Mouse (Mus musculus) midbrain, postnatal 0 days (tissue): ENCODE measurements around the gene Tspan15. TPM values are rescaled to one million over a fixed set of nuclear protein-coding genes. Genes with fewer than 3 reads are reported as not detected.

Experiments
- ATAC-seq: fragments of 200-750 bp; cut with Nextera tagmentation; 2 replicates; pipeline ENCODE4 v1.8.0; 2017; ENCODE audit warnings: moderate number of reproducible peaks, mild to moderate bottlenecking, moderate TSS enrichment, moderate library complexity; ENCODE audit not compliant: low FRiP score
- DNase-seq: peaks from one replicate; pipeline ENCODE4 v3.0.0-alpha.2; 2015; ENCODE audit warnings: low spot score
- H3K27ac ChIP-seq: fragments of 300-500 bp; sonication (generic); 2 replicates; pipeline ENCODE4 v1.5.1; 2014; ENCODE audit warnings: low read depth, mild to moderate bottlenecking, low read length, mixed read lengths
- H3K27me3 ChIP-seq: fragments of 300-500 bp; sonication (generic); 2 replicates; pipeline ENCODE4 v1.6.1; 2014; ENCODE audit warnings: low read length, control low read depth, mixed read lengths; ENCODE audit not compliant: insufficient read depth
- H3K36me3 ChIP-seq: fragments of 300-500 bp; sonication (generic); 2 replicates; pipeline ENCODE4 v1.6.1; 2014; ENCODE audit warnings: low read length, control low read depth, mixed read lengths; ENCODE audit not compliant: insufficient read depth
- H3K4me1 ChIP-seq: fragments of 300-500 bp; sonication (generic); 2 replicates; pipeline ENCODE4 v1.6.1; 2014; ENCODE audit warnings: mild to moderate bottlenecking, control low read depth, antibody characterized with exemption, low read length, mixed read lengths; ENCODE audit not compliant: insufficient read depth
- H3K4me2 ChIP-seq: fragments of 300-500 bp; sonication (generic); 2 replicates; pipeline ENCODE4 v1.6.1; 2014; ENCODE audit warnings: low read depth, mild to moderate bottlenecking, low read length, mixed read lengths; ENCODE audit not compliant: poor library complexity, severe bottlenecking
- H3K4me3 ChIP-seq: fragments of 300-500 bp; sonication (generic); 2 replicates; pipeline ENCODE4 v1.5.1; 2014; ENCODE audit warnings: low read depth, mild to moderate bottlenecking, low read length, moderate library complexity
- H3K9ac ChIP-seq: fragments of 300-500 bp; sonication (generic); replicated peaks from 2 replicates; pipeline ENCODE4 v1.6.1; 2014; ENCODE audit warnings: mild to moderate bottlenecking, low read length, moderate library complexity, mixed read lengths; ENCODE audit not compliant: poor library complexity, severe bottlenecking
- H3K9me3 ChIP-seq: fragments of 300-500 bp; sonication (generic); 2 replicates; pipeline ENCODE4 v1.6.1; 2016; ENCODE audit warnings: low read length, control low read depth
- CTCF ChIP-seq: IDR thresholded peaks from 2 replicates; pipeline ENCODE4 v1.5.1; 2016; ENCODE audit warnings: antibody characterized with exemption, mild to moderate bottlenecking
- WGBS: fragments of 180-500 bp; shearing (Covaris S2); extraction: QIAGEN DNeasy Blood & Tissue Kit; methylation state at CpG from one replicate; pipeline ENCODE4 v1.1.7; 2014; 5-methylcytosine and 5-hydroxymethylcytosine counted together
- polyA plus RNA-seq: library from polyadenylated mRNA; unstranded; fragments of >200 nt; fragmentation: Nextera tagmentation; extraction: Ambion mirVana; gene quantifications from 2 replicates; pipeline ENCODE4 v1.2.1, GENCODE M21; 2015
- total RNA-seq: library from RNA; depleted of rRNA; stranded (reverse); fragments of >200 nt; gene quantifications from 2 replicates; pipeline ENCODE4 v1.2.3, GENCODE M21; 2014

The Tspan15 gene
- total and polyA plus RNA-seq, 2 experiments from 2014 or later, result 17.0 to 20.2 TPM

DNA sequence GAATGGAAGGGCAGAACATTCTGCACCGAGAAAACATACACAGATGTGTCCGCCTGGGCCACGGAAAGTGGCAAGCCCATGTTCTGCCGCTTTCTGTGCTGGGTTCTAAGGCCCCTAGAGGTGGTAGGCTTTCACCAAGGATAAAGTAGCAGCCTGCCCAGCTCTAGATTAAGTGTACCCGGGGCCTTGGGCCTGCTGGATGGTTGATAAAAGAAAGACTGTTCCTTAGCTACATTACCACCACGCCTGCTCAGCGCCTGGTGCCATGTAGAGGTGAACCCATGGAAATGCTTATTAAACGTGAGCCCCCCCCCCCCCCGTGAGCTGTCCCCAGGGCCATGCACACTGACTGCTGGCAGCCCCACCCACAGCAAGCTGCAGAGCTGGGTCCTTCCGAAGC lies 6.2 kb upstream of the Tspan15 start:
- H3K4me2 ChIP-seq, result no peak overlapping the region
- no peaks in the 10 kb centered on the region for H3K9me3 ChIP-seq
- ATAC-seq, result no peak
- H3K27ac ChIP-seq, result no peak overlapping the region
- DNase-seq, result no peak
- no peak overlapping the region for H3K9ac ChIP-seq
- WGBS, result 84% methylated on average over 10 of the region's 10 CpGs
- TF ChIP-seq CTCF, result no peak
- H3K36me3 ChIP-seq, result no peaks in the 10 kb centered on the region
- no peak overlapping the region for H3K4me3 ChIP-seq
- no peaks in the 10 kb centered on the region for H3K27me3 ChIP-seq
- H3K4me1 ChIP-seq, result no peaks in the 10 kb centered on the region

DNA sequence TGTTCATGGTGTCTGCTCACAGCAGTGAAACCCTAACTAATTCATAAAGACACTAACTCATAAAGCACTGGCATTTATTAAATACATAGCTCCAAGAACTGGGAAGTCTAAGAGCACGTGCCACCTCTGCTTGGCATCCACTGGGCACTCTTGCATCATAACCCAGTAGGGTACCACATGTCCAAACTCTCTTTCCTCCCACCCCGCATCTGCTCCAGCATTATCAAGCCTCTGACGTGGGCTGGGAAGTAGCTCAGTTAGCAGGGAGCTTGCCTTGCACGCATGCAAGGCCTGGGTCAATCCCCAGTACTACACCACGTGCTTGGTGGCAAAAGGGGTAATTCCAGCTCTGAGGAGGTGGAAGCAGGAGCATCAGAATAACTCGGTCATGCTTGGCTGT lies 5.1 kb upstream of the Tspan15 start:
- Histone ChIP-seq H3K27ac (no peak overlapping the region), H3K9ac (no peak overlapping the region), H3K27me3 (no peaks in the 10 kb centered on the region), H3K9me3 (no peaks in the 10 kb centered on the region), H3K4me1 (no peaks in the 10 kb centered on the region), H3K4me3 (no peak overlapping the region), H3K36me3 (no peaks in the 10 kb centered on the region), H3K4me2 (no peak overlapping the region)
- no peak for ATAC-seq
- 82% methylated on average over 6 of the region's 6 CpGs for WGBS
- no peak for TF ChIP-seq CTCF
- DNase-seq, result no peak

DNA sequence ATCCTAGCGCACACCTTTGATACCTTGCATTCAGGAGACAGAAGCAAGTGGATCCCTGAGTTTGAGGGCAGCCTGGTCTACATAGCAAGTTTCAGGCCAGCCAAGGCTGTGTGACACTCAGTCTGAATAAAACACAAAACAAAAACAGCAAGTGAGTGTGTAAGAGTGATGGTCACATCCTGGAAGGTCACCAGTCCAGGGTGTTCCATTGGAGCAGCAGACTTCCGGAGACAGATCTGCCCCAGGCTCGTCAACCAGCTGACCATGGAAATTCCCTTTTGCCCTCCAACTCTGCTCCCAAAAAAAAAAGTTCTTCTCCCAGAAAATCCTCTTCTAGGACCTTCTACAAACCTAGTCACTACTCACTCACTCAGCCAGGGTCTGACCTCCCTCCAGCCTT lies 760 bp upstream of the Tspan15 start:
- no peak for ATAC-seq
- TF ChIP-seq CTCF, result no peak
- no peak overlapping the region for H3K9ac ChIP-seq

DNA sequence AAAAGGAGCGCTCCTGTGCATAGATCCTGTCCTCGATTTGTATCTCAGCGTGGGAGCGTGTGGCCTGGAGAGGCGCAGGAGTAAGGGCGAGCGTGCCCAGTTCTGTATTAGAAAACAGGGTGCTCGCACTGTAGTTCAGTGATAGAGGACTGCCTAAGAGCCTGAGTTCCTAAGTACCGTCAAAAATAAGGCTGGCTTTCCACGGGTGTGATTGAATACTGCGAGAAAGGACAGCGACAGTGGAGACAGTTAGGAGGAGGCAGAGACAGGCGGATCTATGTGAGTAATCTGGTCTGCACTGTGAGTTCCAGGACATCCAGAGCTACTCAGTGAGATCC lies 313 bp upstream of the Tspan15 start:
- Histone ChIP-seq H3K4me2 (peak overlapping the region; percentile 98), H3K9me3 (no peaks in the 10 kb centered on the region), H3K36me3 (no peaks in the 10 kb centered on the region), H3K9ac (peak overlapping the region; percentile 51; the same call in 1 of the 2 replicates), H3K4me3 (peak overlapping the region; percentile 69), H3K27me3 (peaks cover 3% of the 10 kb centered on the region; the same call in 1 of the 2 replicates), H3K4me1 (peaks cover 6% of the 10 kb centered on the region; the same call in 1 of the 2 replicates), H3K27ac (no peak overlapping the region)
- no peak for TF ChIP-seq CTCF
- ATAC-seq (peak; percentile 25), DNase-seq (no peak)
- 3% methylated on average over 13 of the region's 13 CpGs for WGBS

More for the DNA sequence above, 760 bp upstream of the Tspan15 start:
- no peaks in the 10 kb centered on the region for H3K9me3 ChIP-seq
- no peak overlapping the region for H3K4me2 ChIP-seq
- no peak for DNase-seq
- no peaks in the 10 kb centered on the region for H3K36me3 ChIP-seq
- no peak overlapping the region for H3K27ac ChIP-seq
- no peak overlapping the region for H3K4me3 ChIP-seq
- peaks cover 3% of the 10 kb centered on the region; the same call in 1 of the 2 replicates for H3K27me3 ChIP-seq
- H3K4me1 ChIP-seq, result peaks cover 6% of the 10 kb centered on the region; the same call in 1 of the 2 replicates
- 86% methylated on average over 3 of the region's 3 CpGs for WGBS

DNA sequence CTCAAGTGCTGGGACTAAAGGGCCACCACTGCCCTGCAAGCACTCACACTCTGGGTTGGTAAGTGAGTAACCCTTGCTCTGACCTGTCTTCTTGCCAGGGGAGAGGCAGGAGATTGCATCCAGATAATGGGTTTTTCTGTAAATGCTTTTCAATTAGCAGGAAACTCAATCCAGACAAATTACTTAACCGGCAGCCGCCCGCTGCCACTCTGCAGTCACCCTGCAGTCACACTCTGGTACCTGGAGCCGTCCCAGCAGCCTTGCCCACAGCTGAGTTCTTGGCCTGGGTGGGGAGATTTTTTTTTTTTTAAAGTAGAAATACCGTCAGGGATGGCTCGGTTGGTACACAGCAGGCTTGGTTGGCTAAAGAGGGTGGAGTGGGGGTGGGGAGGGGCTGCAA lies 2.9 kb downstream of the Tspan15 start:
- Histone ChIP-seq H3K9ac (no peak overlapping the region), H3K4me2 (no peak overlapping the region), H3K36me3 (no peaks in the 10 kb centered on the region), H3K9me3 (no peaks in the 10 kb centered on the region), H3K27me3 (peaks cover 3% of the 10 kb centered on the region; the same call in 1 of the 2 replicates), H3K4me3 (no peak overlapping the region), H3K4me1 (peaks cover 6% of the 10 kb centered on the region; the same call in 1 of the 2 replicates), H3K27ac (no peak overlapping the region)
- ATAC-seq (no peak), DNase-seq (no peak)
- no peak for TF ChIP-seq CTCF
- WGBS, result 72% methylated on average over 6 of the region's 6 CpGs

DNA sequence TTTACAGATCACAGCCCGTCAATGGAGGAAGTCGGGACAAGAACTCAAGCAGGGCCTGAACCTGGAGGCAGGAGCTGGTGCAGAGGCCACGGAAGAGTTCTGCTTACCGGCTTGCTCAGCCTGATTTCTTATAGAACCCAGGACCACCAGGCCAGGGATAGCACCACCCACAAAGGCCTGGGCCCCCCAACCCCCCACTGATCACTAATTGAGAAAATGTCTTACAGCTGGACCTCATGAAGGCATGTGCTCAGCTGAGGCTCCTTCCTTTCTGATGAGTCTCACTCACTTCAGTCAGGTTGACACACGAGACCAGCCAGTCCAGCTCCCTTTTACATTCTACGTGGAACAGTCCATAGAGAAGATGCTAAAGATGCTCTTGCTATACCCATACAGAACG lies 5.2 kb downstream of the Tspan15 start:
- Histone ChIP-seq H3K9ac (no peak overlapping the region), H3K4me1 (peaks cover 6% of the 10 kb centered on the region; the same call in 1 of the 2 replicates), H3K36me3 (no peaks in the 10 kb centered on the region), H3K27me3 (peaks cover 3% of the 10 kb centered on the region; the same call in 1 of the 2 replicates), H3K4me3 (no peak overlapping the region), H3K9me3 (no peaks in the 10 kb centered on the region), H3K27ac (no peak overlapping the region), H3K4me2 (no peak overlapping the region)
- ATAC-seq (no peak), DNase-seq (no peak)
- WGBS, result 81% methylated on average over 7 of the region's 7 CpGs
- TF ChIP-seq CTCF, result no peak
